ENCODE assay signal across 23 mouse cellular contexts in the genomic region with DNA sequence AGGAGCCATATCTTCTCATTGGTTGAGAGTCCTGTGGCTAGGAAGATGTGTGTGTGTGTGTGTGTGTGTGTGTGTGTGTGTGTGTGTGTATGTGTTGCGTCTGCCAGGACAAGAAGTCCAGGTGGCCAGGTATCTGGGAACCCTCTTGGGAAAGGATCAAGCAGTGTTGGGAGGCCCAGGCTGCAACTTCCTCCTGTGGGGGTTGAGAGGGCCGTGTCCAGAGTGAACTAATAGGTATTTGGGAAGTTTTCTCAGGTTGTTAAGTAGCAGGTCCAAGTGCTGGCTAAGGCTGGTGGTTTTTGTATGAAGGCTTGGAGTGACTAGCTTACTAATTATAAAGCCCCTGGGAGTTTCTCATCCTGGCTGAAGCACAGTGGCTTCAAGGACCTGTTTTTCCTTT. TPM values are rescaled to one million over a fixed set of nuclear protein-coding genes. Genes with fewer than 3 reads are reported as not detected.
DNase-seq lines count a peak whose midpoint lies in the region; ATAC-seq and TF ChIP-seq lines count a peak whose summit lies in the region.
"Had no signal": no experiment of that assay in that cellular context is flagged by ENCODE, and none has a peak within 500 bp of the region (broad histone marks: within the 10 kb centered on the region; RNA-seq: fewer than 3 reads in every experiment).

No protein-coding gene starts in this region.

- H3K9ac ChIP-seq in heart, embryonic 12.5 days, result 0 out of 2 replicates have a peak overlapping the region, but pooled peaks have one; percentile 5
- no peak overlapping the region for H3K9ac ChIP-seq in heart, adult 2 months (ENCODE audit: low read depth, low read length)
- H3K9ac ChIP-seq in midbrain, embryonic 13.5 days (replicated peaks), result no peak overlapping the region
- no peak overlapping the region for H3K9ac ChIP-seq in midbrain, embryonic 15.5 days
- H3K9ac ChIP-seq: forebrain, embryonic 13.5 days; hindbrain, embryonic 14.5 days; neural tube, embryonic 12.5 days had no signal

- H3K27ac ChIP-seq in heart, embryonic 12.5 days (ENCODE audit: poor library complexity, severe bottlenecking), result no peak overlapping the region
- no peak overlapping the region for H3K27ac ChIP-seq in heart, adult 2 months
- peak overlapping the region; percentile 72 for H3K27ac ChIP-seq in layer of hippocampus, adult 2 months
- H3K27ac ChIP-seq in midbrain, embryonic 13.5 days, result no peak overlapping the region
- H3K27ac ChIP-seq in midbrain, embryonic 15.5 days, result no peak overlapping the region
- peak overlapping the region; percentile 17; the same call in 1 of the 2 replicates for H3K27ac ChIP-seq in small intestine, adult 2 months (ENCODE audit: insufficient read depth, low read depth, low read length)
- H3K27ac ChIP-seq: forebrain, embryonic 13.5 days; hindbrain, embryonic 14.5 days; neural tube, embryonic 12.5 days had no signal

- intact Hi-C loops in heart, adult 2 months (cut with DNase I), result no loop called here

- peaks cover 74% of the 10 kb centered on the region for H3K4me1 ChIP-seq in heart, embryonic 12.5 days (replicated peaks)
- peaks cover 8% of the 10 kb centered on the region for H3K4me1 ChIP-seq in heart, adult 2 months (ENCODE audit: control insufficient read depth, insufficient read depth, low read length)
- peaks cover 87% of the 10 kb centered on the region for H3K4me1 ChIP-seq in midbrain, embryonic 13.5 days (replicated peaks)
- peaks cover 63% of the 10 kb centered on the region for H3K4me1 ChIP-seq in midbrain, embryonic 15.5 days
- peaks cover 14% of the 10 kb centered on the region; the same call in 1 of the 2 replicates for H3K4me1 ChIP-seq in small intestine, adult 2 months (ENCODE audit: control insufficient read depth, insufficient read depth, insufficient read length, low read length)

- H3K9me3 ChIP-seq in heart, embryonic 12.5 days (replicated peaks), result no peaks in the 10 kb centered on the region
- no peaks in the 10 kb centered on the region for H3K9me3 ChIP-seq in midbrain, embryonic 13.5 days
- no peaks in the 10 kb centered on the region for H3K9me3 ChIP-seq in midbrain, embryonic 15.5 days
- H3K9me3 ChIP-seq: forebrain, embryonic 13.5 days; megakaryocyte, embryonic 14.5 days; neural tube, embryonic 12.5 days had no signal

- no peak for TF ChIP-seq POLR2A in heart, adult 2 months (IDR thresholded peaks at IDR 0.05; ENCODE audit: insufficient read depth, low read depth, low read length)
- no peak for TF ChIP-seq POLR2A in small intestine, adult 2 months (IDR thresholded peaks at IDR 0.05; ENCODE audit: low read depth, low read length)

- TF ChIP-seq EP300 in heart, adult 2 months (IDR thresholded peaks at IDR 0.05; ENCODE audit: insufficient read depth, low read depth, low read length), result no peak

- ATAC-seq in heart, embryonic 12.5 days (ENCODE audit: insufficient number of reproducible peaks, low FRiP score), result no peak
- no peak for ATAC-seq in midbrain, embryonic 13.5 days
- ATAC-seq in midbrain, embryonic 15.5 days (replicated peaks), result no peak
- ATAC-seq: forebrain, embryonic 13.5 days; inflammation-experienced regulatory T-cells, adult 6 months had no signal

- no peak for TF ChIP-seq CTCF in heart, adult 2 months (IDR thresholded peaks at IDR 0.05)
- no peak for TF ChIP-seq CTCF in layer of hippocampus, adult 2 months (conservative IDR thresholded peaks at IDR 0.05)
- no peak for TF ChIP-seq CTCF in small intestine, adult 2 months (IDR thresholded peaks at IDR 0.05; ENCODE audit: extremely low read depth, insufficient read length, insufficient replicate concordance, low read depth, low read length)

- 51% methylated on average over 2 of the region's 2 CpGs for WGBS in heart, embryonic 12.5 days
- 33% methylated on average over 2 of the region's 2 CpGs for WGBS in heart, adult 2 months
- WGBS in midbrain, embryonic 13.5 days, result 47% methylated on average over 2 of the region's 2 CpGs
- 54% methylated on average over 2 of the region's 2 CpGs for WGBS in midbrain, embryonic 15.5 days
- WGBS in small intestine, adult 2 months, result 26% methylated on average over 2 of the region's 2 CpGs

- H3K27me3 ChIP-seq in heart, embryonic 12.5 days (replicated peaks), result no peaks in the 10 kb centered on the region; the same call in 1 of the 2 replicates
- 0 out of 2 replicates have a peak, but pooled peaks cover under 1% of the 10 kb centered on the region for H3K27me3 ChIP-seq in heart, adult 2 months (ENCODE audit: control insufficient read depth, insufficient read depth, low read length)
- H3K27me3 ChIP-seq in midbrain, embryonic 13.5 days, result no peaks in the 10 kb centered on the region
- H3K27me3 ChIP-seq in midbrain, embryonic 15.5 days (replicated peaks), result no peaks in the 10 kb centered on the region
- no peaks in the 10 kb centered on the region for H3K27me3 ChIP-seq in small intestine, adult 2 months (ENCODE audit: control insufficient read depth, insufficient read depth, low read length)
- H3K27me3 ChIP-seq: forebrain, embryonic 13.5 days; megakaryocyte, embryonic 14.5 days; neural tube, embryonic 12.5 days had no signal

- H3K79me2 ChIP-seq in heart, adult 2 months (replicated peaks; ENCODE audit: control insufficient read depth, insufficient read depth, low read length), result peaks cover 3% of the 10 kb centered on the region

- H3K4me3 ChIP-seq in heart, embryonic 12.5 days, result no peak overlapping the region
- no peak overlapping the region for H3K4me3 ChIP-seq in heart, adult 2 months
- H3K4me3 ChIP-seq in layer of hippocampus, adult 2 months, result no peak overlapping the region; the same call in 1 of the 2 replicates
- no peak overlapping the region for H3K4me3 ChIP-seq in midbrain, embryonic 13.5 days (replicated peaks)
- H3K4me3 ChIP-seq in midbrain, embryonic 15.5 days, result no peak overlapping the region
- no peak overlapping the region for H3K4me3 ChIP-seq in small intestine, adult 2 months (ENCODE audit: low read depth, low read length)
- H3K4me3 ChIP-seq: forebrain, embryonic 13.5 days; megakaryocyte, embryonic 14.5 days; neural tube, embryonic 12.5 days had no signal

- no peak overlapping the region for H3K4me2 ChIP-seq in heart, embryonic 12.5 days
- 0 out of 2 replicates have a peak overlapping the region, but pooled peaks have one; percentile 5 for H3K4me2 ChIP-seq in midbrain, embryonic 13.5 days (replicated peaks)
- H3K4me2 ChIP-seq in midbrain, embryonic 15.5 days, result no peak overlapping the region
- H3K4me2 ChIP-seq: hindbrain, embryonic 14.5 days; neural tube, embryonic 12.5 days had no signal

- DNase-seq in heart, adult 2 months, result no peak
- no peak for DNase-seq in layer of hippocampus, adult 2 months (ENCODE audit: low spot score in 2 of 2)
- no peak for DNase-seq in layer of hippocampus, postnatal 10 days (ENCODE audit: low spot score in 2 of 2)
- DNase-seq in testis, postnatal 14 days (ENCODE audit: low spot score), result no peak
- DNase-seq: adrenal gland, postnatal 14 days; cerebellum, adult 9-10 months; gastrocnemius, postnatal 36 days; heart, postnatal 4 days; midbrain, embryonic 14.5 days; right cerebral cortex, postnatal 14 days; thymus, postnatal 25 days had no signal

- peaks cover 16% of the 10 kb centered on the region; the same call in 1 of the 2 replicates for H3K36me3 ChIP-seq in heart, embryonic 12.5 days
- H3K36me3 ChIP-seq in heart, adult 2 months (ENCODE audit: control insufficient read depth, insufficient read depth, low read length), result peaks cover 2% of the 10 kb centered on the region
- H3K36me3 ChIP-seq in midbrain, embryonic 13.5 days, result no peaks in the 10 kb centered on the region
- no peaks in the 10 kb centered on the region for H3K36me3 ChIP-seq in midbrain, embryonic 15.5 days (replicated peaks)
- H3K36me3 ChIP-seq in small intestine, adult 2 months (ENCODE audit: control insufficient read depth, insufficient read depth, low read length), result 0 out of 2 replicates have a peak, but pooled peaks cover 2% of the 10 kb centered on the region

RNA-seq across cellular contexts. Expression of a gene that starts 7.7 kb away (rescaled TPM):
- 21.9 and 23.7 TPM in 2 replicates for polyA plus RNA-seq in heart, embryonic 12.5 days (2016; fragmentation: Nextera tagmentation; extraction: Ambion mirVana)
- 1 to 10 TPM; 9.9 to 10.0 TPM for total RNA-seq in heart, adult 2 months (2021)
- polyA plus RNA-seq in heart, adult 2 months (2012; rRNA removed), result 7.3 and 8.5 TPM in 2 replicates
- total RNA-seq in layer of hippocampus, adult 2 months (2021), result 100 to 1,000 TPM; 116 to 124 TPM
- total RNA-seq in layer of hippocampus, postnatal 10 days (2021), result 10 to 100 TPM; 71.2 to 76.3 TPM
- polyA plus RNA-seq in midbrain, embryonic 13.5 days (2015; fragmentation: Nextera tagmentation; extraction: Ambion mirVana), result 15.2 and 17.3 TPM in 2 replicates
- 17.9 and 19.2 TPM in 2 replicates for polyA plus RNA-seq in midbrain, embryonic 15.5 days (2015; fragmentation: Nextera tagmentation; extraction: Ambion mirVana)
- polyA plus RNA-seq in small intestine, adult 2 months (2012; rRNA removed), result 10.1 and 46.9 TPM in 2 replicates

RNA-seq across cellular contexts. Expression of a gene that starts 31.2 kb away (rescaled TPM):
- 4.3 and 4.8 TPM in 2 replicates for polyA plus RNA-seq in heart, embryonic 12.5 days (2016; fragmentation: Nextera tagmentation; extraction: Ambion mirVana)
- 1 to 10 TPM in 1 of 2 experiments, under 1 TPM in 1; 0.57 to 1.0 TPM for total RNA-seq in heart, adult 2 months (2021)
- 3.2 and 3.4 TPM in 2 replicates for polyA plus RNA-seq in heart, adult 2 months (2012; rRNA removed)
- 10 to 100 TPM; 33.6 to 34.6 TPM for total RNA-seq in layer of hippocampus, adult 2 months (2021)
- total RNA-seq in layer of hippocampus, postnatal 10 days (2021), result 10 to 100 TPM; 31.4 to 40.3 TPM
- 14.8 and 19.7 TPM in 2 replicates for polyA plus RNA-seq in midbrain, embryonic 13.5 days (2015; fragmentation: Nextera tagmentation; extraction: Ambion mirVana)
- polyA plus RNA-seq in midbrain, embryonic 15.5 days (2015; fragmentation: Nextera tagmentation; extraction: Ambion mirVana), result 22.2 and 23.2 TPM in 2 replicates
- polyA plus RNA-seq in small intestine, adult 2 months (2012; rRNA removed), result 1.2 and 1.6 TPM in 2 replicates

RNA-seq across cellular contexts. Expression of a gene that starts 35.7 kb away (rescaled TPM):
- not detected in 2 replicates for polyA plus RNA-seq in heart, embryonic 12.5 days (2016; fragmentation: Nextera tagmentation; extraction: Ambion mirVana)
- not detected for total RNA-seq in heart, adult 2 months (2021)
- polyA plus RNA-seq in heart, adult 2 months (2012; rRNA removed), result 0.86 TPM in 1 of 2 replicates, not detected in the other
- under 1 TPM; 0.34 to 1.00 TPM for total RNA-seq in layer of hippocampus, adult 2 months (2021)
- total RNA-seq in layer of hippocampus, postnatal 10 days (2021), result 1 to 10 TPM in 1 of 2 experiments, under 1 TPM in 1; 0.50 to 1.1 TPM
- polyA plus RNA-seq in midbrain, embryonic 13.5 days (2015; fragmentation: Nextera tagmentation; extraction: Ambion mirVana), result 0.63 and 1.1 TPM in 2 replicates
- polyA plus RNA-seq in midbrain, embryonic 15.5 days (2015; fragmentation: Nextera tagmentation; extraction: Ambion mirVana), result 0.54 and 1.5 TPM in 2 replicates
- polyA plus RNA-seq in small intestine, adult 2 months (2012; rRNA removed), result not detected in 2 replicates
- total RNA-seq: gastrocnemius, adult 18-20 months; gastrocnemius, postnatal 36 days; heart, postnatal 4 days had no signal
- polyA plus RNA-seq: inflammation-experienced regulatory T-cells, adult 6 months; limb, embryonic 14.5 days; neural tube, embryonic 12.5 days; spleen, adult 2 months had no signal

Comparison
In these comparisons a context has a peak if more than half of its experiments do, and no peak if none do; other contexts are left out.
1. H3K27ac ChIP-seq: peak in layer of hippocampus, adult 2 months (single experiment) and small intestine, adult 2 months (single experiment); none in heart, embryonic 12.5 days (single experiment), heart, adult 2 months (single experiment), midbrain, embryonic 13.5 days (single experiment) and midbrain, embryonic 15.5 days (single experiment).